Mouse (Mus musculus) lung, adult 2 months (tissue): ENCODE results near the gene Slc13a5. TPM values are rescaled to one million over a fixed set of nuclear protein-coding genes. Genes with fewer than 3 reads are reported as not detected.

Source experiments
- DNase-seq: peaks from one replicate; pipeline ENCODE4 v3.0.0; 2022
- H3K4me1 ChIP-seq: fragments of 200-500 bp; 2 replicates; pipeline ENCODE4 v1.6.1; 2011; ENCODE audit warnings: low read length; ENCODE audit not compliant: control insufficient read depth, insufficient read depth
- H3K4me3 ChIP-seq: fragments of 200-500 bp; replicated peaks from 2 replicates; pipeline ENCODE3; 2011; ENCODE audit warnings: low read depth, mild to moderate bottlenecking, control low read depth, low read length; ENCODE audit errors: extremely low read depth
- CTCF ChIP-seq: fragments of 200-500 bp; IDR thresholded peaks from 2 replicates; pipeline ENCODE4 v1.5.1; 2011; ENCODE audit warnings: mild to moderate bottlenecking, low read length, control low read depth; ENCODE audit not compliant: insufficient read depth
- POLR2A ChIP-seq: fragments of 200-500 bp; IDR thresholded peaks from 2 replicates; pipeline ENCODE4 v1.6.1; 2011; ENCODE audit warnings: low read depth, mild to moderate bottlenecking, control low read depth, low read length, borderline replicate concordance; ENCODE audit errors: extremely low read depth
- WGBS: fragments of 180-500 bp; shearing (Covaris S2); methylation state at CpG from one replicate; pipeline ENCODE4 v1.1.7; 2018; 5-methylcytosine and 5-hydroxymethylcytosine counted together
- polyA plus RNA-seq: library from polyadenylated mRNA; depleted of rRNA; stranded (reverse); fragments of >200 nt; gene quantifications from 2 replicates; pipeline ENCODE4 v1.2.3, GENCODE M21; 2012; rRNA removed

The Slc13a5 gene
- not detected in 2 replicates for polyA plus RNA-seq

DNA sequence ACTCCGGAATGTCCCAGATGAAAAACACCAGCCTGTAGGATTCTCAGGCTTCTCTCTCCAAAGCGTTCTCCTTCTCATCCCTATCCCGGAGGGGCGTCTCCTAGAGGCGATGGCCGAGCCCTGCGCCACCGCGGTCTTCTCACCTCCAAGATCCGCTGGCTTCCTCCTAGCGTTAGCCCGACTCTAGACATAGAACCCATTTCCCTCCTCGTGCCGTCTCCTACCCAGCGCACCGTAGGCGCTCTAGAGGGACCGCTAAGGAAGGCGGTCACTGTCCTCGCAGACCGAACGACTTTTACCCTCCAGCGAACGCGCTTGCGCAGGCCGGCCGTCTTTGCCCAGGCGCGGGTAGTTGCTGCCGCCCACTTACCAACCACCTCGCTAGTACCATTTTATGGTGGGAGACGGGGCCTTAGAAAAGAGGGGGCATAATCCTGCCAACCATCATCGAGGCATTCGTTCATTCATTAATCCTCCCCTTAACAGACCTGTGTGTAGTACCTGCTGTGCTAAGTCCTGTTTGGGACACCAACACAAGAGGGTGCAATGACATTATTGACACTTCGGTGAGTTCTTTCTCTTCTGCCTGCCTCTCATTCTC is at the start of gene Slc13a5:
Gene Slc13a5 (minus strand): TSS at position 263 of the 601 bp plus-strand sequence.
- no peak for DNase-seq
- no peak for TF ChIP-seq POLR2A
- TF ChIP-seq CTCF, result no peak
- peak within 1 kb of the TSS; percentile 45 for H3K4me3 ChIP-seq
- 3% methylated on average over 36 of the region's 36 CpGs for WGBS
- H3K4me1 ChIP-seq, result peaks cover 6% of the 10 kb centered on the region

DNA sequence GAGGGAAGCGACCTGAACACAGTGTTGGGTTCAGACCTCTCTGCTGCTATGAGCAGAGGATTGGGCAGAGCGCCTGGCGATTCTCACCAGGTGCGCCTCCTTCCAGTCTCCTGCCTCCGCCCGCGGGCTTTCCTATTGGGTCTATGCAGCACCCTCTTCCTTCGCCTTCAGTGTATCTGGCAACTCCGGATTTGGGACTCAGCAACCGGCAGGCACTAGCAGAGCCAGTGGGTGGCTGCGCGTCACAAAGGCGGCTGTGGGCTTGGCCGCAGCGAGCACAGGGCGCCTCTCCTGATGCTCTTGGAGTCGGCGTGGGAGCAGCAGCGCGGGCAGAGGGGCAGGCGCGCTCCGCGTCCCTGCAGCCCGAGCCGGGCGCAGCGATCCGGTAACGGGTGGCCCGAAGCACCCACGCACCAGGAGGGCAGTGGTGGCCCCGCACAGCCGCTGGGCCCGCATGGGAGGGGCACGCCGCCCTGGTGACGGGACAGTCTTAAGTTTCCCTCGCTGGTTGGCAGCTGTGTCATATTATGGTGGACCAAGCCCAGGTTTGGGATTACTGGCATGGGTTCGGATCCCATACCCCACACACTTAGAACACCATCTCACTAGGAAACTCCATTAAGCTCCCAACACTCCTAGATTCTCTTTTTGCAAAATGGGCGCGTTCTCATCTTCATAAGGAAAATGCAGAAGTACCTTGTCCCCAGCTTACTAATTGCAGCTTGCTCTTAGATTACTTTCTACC is 47.3 kb upstream of the Slc13a5 start, which contains the start of gene Fbxo39:
Gene Fbxo39 (plus strand): TSS at position 294 of the 745 bp plus-strand sequence.
- DNase-seq, result no peak
- TF ChIP-seq POLR2A, result no peak
- TF ChIP-seq CTCF, result no peak
- Histone ChIP-seq H3K4me3 (no peak within 1 kb of the TSS), H3K4me1 (no peaks in the 10 kb centered on the region)
- WGBS, result 16% methylated on average over 42 of the region's 42 CpGs

DNA sequence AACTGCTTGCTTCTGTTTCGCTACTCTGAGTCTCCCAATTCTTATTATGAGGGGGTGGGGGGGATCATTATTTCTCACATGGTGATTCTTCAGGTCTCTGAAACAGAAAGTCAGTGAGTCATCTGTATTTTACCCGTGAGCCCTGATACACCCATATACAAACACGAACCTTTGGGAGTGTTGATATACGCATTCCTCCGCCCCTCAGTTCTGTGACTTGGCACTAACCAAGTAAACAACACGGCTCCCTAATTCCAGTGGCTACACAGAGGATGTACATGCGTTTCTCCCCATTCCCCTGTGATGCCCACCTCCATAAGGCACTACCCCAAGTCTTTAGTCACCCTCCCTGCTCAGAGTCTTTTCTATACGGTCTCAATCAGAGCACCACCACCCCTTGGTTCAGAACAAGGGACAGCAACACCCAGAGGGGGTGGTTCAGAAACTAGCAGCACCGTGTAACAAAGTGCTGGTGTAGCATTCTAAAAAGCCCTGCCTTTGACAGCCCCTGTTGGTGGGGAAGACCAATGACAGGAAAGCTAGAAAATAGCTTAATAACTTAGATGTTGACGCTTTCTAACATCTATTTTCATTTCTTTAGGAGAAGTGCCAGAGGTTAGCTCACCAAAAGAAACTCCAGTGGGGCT is 44.5 kb upstream of the Slc13a5 start:
- DNase-seq, result no peak
- TF ChIP-seq POLR2A (no peak), CTCF (no peak)
- Histone ChIP-seq H3K4me1 (no peaks in the 10 kb centered on the region), H3K4me3 (no peak overlapping the region)
- 71% methylated on average over 10 of the region's 10 CpGs for WGBS

DNA sequence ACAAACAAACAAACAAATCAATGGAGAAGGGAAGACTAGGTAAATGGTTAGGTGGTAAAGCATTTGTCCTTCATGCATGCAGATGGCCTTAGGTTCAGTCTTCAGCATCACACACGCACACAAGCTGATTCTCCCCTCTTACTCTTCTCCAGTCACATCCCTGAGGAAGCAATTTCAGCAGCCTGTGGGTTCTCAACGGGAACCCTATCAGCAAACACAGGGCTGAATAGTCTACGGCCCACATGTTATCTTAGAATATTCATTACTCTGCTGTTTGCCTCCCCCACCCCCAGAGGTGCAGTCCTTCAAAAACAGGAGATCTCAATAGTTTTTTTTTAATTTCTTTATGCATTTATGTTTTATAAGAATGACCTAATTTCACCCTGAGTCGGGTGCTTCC is 43.5 kb upstream of the Slc13a5 start:
- H3K4me1 ChIP-seq, result no peaks in the 10 kb centered on the region
- WGBS, result 83% methylated on average over 4 of the region's 4 CpGs
- H3K4me3 ChIP-seq, result no peak overlapping the region
- DNase-seq, result no peak
- no peak for TF ChIP-seq POLR2A
- no peak for TF ChIP-seq CTCF

DNA sequence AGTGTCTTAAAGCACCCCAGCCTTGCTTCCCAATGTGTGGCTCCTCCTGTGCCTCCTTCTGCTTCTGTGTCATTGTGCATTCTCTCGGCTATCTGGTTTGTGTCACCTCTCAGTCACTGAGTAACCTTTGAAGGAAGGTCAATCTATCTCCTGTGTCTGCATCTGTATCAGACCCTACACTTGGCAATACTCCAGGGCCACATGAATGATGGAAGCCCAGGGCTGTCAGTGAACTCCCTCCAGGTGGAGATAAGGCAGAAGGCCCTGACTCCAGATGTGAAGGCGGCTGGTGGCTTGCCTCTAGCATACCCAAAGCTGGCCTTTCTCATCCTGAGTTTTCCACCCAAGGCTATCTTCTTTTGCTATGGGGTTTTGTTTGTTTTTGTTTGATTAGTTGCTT is 42.0 kb upstream of the Slc13a5 start:
- 56% methylated on average over 2 of the region's 2 CpGs for WGBS
- H3K4me3 ChIP-seq, result no peak overlapping the region
- no peak for DNase-seq
- no peak for TF ChIP-seq POLR2A
- TF ChIP-seq CTCF, result no peak
- peaks cover 3% of the 10 kb centered on the region; the same call in 1 of the 2 replicates for H3K4me1 ChIP-seq

DNA sequence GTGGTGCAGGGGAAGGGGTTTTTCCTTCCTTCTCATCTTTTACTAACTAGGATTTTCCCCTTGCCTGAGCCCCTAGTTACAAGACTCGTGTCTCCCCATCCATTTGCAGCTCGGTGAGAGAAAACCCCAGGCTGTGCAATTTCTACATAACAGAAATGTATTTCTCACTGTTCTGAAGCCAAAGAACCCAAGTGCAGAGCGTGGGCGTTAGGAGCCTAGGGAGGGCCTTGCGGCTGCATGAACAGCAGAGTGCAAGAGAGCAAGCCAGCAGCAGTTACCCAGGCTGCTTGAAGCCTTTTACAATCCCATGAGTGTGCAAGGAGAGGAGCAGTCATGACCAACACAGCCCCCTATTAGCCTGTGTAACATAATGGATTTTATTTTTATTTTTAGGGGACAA is 40.4 kb upstream of the Slc13a5 start:
- peaks cover 10% of the 10 kb centered on the region for H3K4me1 ChIP-seq
- WGBS, result 80% methylated on average over 5 of the region's 5 CpGs
- DNase-seq, result no peak
- H3K4me3 ChIP-seq, result no peak overlapping the region
- TF ChIP-seq CTCF (no peak), POLR2A (no peak)

DNA sequence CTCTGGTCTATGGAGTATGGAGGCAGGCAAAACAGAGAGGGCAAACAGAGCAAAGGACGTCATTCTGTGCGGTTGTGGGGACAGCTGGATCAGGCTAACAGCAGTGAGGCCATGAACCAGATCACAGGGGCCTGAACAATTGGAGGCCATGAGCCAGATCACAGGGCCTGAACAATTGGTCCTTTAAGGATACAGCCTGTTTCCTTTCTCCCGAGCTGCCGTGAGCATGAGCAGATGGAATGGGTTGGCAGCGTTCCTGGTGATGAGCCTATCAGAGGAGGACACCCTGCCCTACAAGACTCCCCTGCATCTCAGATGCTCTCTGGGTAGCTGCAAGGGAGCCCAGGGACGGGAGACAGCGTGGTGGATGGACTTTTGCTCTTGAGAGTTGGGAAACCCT is 35.2 kb upstream of the Slc13a5 start:
- Histone ChIP-seq H3K4me3 (peak overlapping the region; percentile 79), H3K4me1 (peaks cover 15% of the 10 kb centered on the region)
- TF ChIP-seq CTCF, result no peak
- TF ChIP-seq POLR2A, result no peak
- WGBS, result 33% methylated on average over 7 of the region's 7 CpGs
- no peak for DNase-seq

DNA sequence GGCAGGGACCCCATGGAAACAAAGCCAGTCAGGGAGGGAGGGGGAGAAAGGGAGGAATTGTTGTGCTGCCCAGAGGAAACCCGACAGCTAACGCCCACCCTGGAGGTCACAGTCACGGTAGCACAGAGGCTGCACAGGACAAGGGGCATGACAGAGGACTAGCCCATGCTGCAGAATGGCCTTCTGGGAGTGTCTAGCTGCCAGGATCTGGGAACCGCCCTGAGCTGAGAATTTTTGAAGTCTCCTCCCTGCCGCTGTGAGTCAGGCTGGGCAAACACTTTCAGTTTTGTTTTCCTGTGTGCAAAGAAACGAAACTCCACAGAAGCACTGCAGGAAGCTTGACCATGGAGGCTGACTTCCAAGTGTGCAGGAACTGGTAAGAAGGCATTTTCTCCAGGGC is 34.3 kb upstream of the Slc13a5 start, which contains the start of gene Xaf1:
Gene Xaf1 (plus strand): TSS at position 296 of the 400 bp plus-strand sequence.
- DNase-seq, result peak; percentile 56
- under 1% methylated on average over 6 of the region's 6 CpGs for WGBS
- H3K4me1 ChIP-seq, result peaks cover 15% of the 10 kb centered on the region
- peak within 1 kb of the TSS; percentile 79 for H3K4me3 ChIP-seq
- TF ChIP-seq CTCF (no peak), POLR2A (peak; percentile 66; the same call in 1 of the 2 replicates)

DNA sequence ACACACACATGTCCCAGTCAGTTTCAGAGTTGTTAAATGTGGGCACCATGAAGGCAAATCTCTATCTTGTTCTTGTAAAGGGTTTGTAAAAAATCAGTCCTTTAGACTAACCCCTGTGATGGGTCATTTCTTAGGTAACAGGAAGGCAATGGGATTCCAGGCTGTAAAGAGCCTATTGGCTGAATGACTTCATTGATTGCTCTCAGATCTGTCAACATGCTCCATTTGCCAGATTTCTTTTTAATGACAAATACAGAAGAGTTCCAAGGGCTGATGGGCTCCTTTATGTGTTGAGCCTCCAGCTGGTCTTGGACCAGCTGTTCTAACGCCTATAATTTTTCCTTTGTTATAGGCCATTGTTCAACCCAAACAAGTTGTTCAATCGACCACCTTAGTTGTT is 26.1 kb upstream of the Slc13a5 start:
- 92% methylated on average over 2 of the region's 2 CpGs for WGBS
- Histone ChIP-seq H3K4me3 (no peak overlapping the region), H3K4me1 (no peaks in the 10 kb centered on the region)
- no peak for DNase-seq
- TF ChIP-seq POLR2A (no peak), CTCF (no peak)

DNA sequence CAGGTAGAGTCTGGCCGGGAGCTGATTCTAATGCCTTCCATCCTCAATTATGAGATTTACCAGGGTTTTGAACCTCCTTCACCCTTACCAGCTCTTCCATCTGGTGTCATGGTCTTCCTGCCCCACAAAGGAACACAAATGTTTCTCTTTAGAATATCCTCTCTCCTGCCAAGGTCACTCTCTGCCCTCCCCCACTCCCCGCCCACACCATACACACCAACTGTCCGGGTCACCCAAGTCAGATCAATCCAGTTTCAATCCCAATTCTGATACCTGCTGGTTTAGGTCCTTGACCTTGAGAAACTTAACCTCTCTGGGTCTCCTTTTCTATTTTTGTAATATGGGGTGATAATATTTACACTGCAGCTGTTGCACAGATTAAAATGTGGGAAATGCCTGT is 20.5 kb upstream of the Slc13a5 start:
- Histone ChIP-seq H3K4me3 (no peak overlapping the region), H3K4me1 (no peaks in the 10 kb centered on the region)
- DNase-seq, result no peak
- WGBS, result 69% methylated on average over 3 of the region's 3 CpGs
- TF ChIP-seq POLR2A (no peak), CTCF (no peak)
